26 mouse cellular contexts compared by ENCODE assay signal in the genomic region with DNA sequence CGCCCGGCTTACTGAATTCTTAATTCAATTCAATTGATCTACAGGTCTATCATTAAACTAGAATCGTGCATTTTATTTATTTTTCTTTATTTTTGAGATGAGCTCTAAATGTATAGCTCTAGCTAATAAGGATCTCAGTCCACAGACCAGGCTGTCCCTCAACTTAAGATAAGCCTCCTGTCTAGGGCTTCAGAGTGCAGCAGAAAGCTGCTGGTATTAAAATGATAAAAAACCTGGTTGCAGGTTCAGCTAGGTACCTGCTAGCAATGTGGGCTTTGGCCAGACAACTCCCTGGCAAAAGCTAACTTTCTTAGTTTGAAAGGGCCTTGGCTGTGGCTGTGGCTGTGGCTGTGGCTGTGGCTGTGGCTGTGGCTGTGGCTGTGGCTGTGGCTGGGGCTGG. TPM values are rescaled to one million over a fixed set of nuclear protein-coding genes. Genes with fewer than 3 reads are reported as not detected.
DNase-seq lines count a peak whose midpoint lies in the region; ATAC-seq and TF ChIP-seq lines count a peak whose summit lies in the region.
"Had no signal": no experiment of that assay in that cellular context is flagged by ENCODE, and none has a peak within 500 bp of the region (broad histone marks: within the 10 kb centered on the region; RNA-seq: fewer than 3 reads in every experiment).

No protein-coding gene starts in this region.

- no peak for TF ChIP-seq EP300 in liver, postnatal 0 days (IDR thresholded peaks at IDR 0.05; ENCODE audit: low read depth)

- no peak overlapping the region for H3K27ac ChIP-seq in liver, embryonic 12.5 days
- H3K27ac ChIP-seq in liver, postnatal 0 days (ENCODE audit: low read depth) = no peak overlapping the region
- no peak overlapping the region for H3K27ac ChIP-seq in liver, embryonic 13.5 days
- H3K27ac ChIP-seq: embryonic facial prominence, embryonic 13.5 days; embryonic facial prominence, embryonic 15.5 days; forebrain, embryonic 10.5 days; forebrain, embryonic 12.5 days had no signal

- 0 out of 2 replicates have a peak, but pooled peaks cover 3% of the 10 kb centered on the region for H3K27me3 ChIP-seq in liver, embryonic 12.5 days (replicated peaks)
- 0 out of 2 replicates have a peak, but pooled peaks cover 3% of the 10 kb centered on the region for H3K27me3 ChIP-seq in liver, postnatal 0 days (ENCODE audit: insufficient read depth, low read length)
- no peaks in the 10 kb centered on the region for H3K27me3 ChIP-seq in liver, embryonic 13.5 days
- H3K27me3 ChIP-seq: CH12.LX; embryonic facial prominence, embryonic 15.5 days; forebrain, embryonic 12.5 days had no signal

- no peaks in the 10 kb centered on the region for H3K9me3 ChIP-seq in liver, embryonic 12.5 days (replicated peaks)
- no peaks in the 10 kb centered on the region for H3K9me3 ChIP-seq in liver, postnatal 0 days (ENCODE audit: low read length)
- H3K9me3 ChIP-seq in liver, embryonic 13.5 days (replicated peaks) = no peaks in the 10 kb centered on the region
- H3K9me3 ChIP-seq: embryonic facial prominence, embryonic 13.5 days; embryonic facial prominence, embryonic 15.5 days; forebrain, embryonic 10.5 days; forebrain, embryonic 12.5 days; G1E had no signal

- no peaks in the 10 kb centered on the region for H3K36me3 ChIP-seq in liver, embryonic 12.5 days
- no peaks in the 10 kb centered on the region for H3K36me3 ChIP-seq in liver, postnatal 0 days (replicated peaks; ENCODE audit: insufficient read depth, low read length)
- H3K36me3 ChIP-seq in liver, embryonic 13.5 days = no peaks in the 10 kb centered on the region
- H3K36me3 ChIP-seq: embryonic facial prominence, embryonic 13.5 days; embryonic facial prominence, embryonic 15.5 days; forebrain, embryonic 10.5 days; forebrain, embryonic 12.5 days; G1E had no signal

- peaks cover 61% of the 10 kb centered on the region for H3K4me1 ChIP-seq in liver, embryonic 12.5 days
- H3K4me1 ChIP-seq in liver, postnatal 0 days (ENCODE audit: insufficient read depth) = no peaks in the 10 kb centered on the region
- H3K4me1 ChIP-seq in liver, embryonic 13.5 days (replicated peaks) = peaks cover 56% of the 10 kb centered on the region
- H3K4me1 ChIP-seq: embryonic facial prominence, embryonic 13.5 days; embryonic facial prominence, embryonic 15.5 days; forebrain, embryonic 12.5 days had no signal

- 79% methylated on average over 3 of the region's 3 CpGs for WGBS in liver, embryonic 12.5 days (ENCODE audit: insufficient replicate concordance)
- WGBS in liver, postnatal 0 days (ENCODE audit: insufficient replicate concordance) = 88% methylated on average over 3 of the region's 3 CpGs
- 72% methylated on average over 3 of the region's 3 CpGs for WGBS in liver, embryonic 13.5 days (ENCODE audit: insufficient replicate concordance)

- H3K4me3 ChIP-seq in liver, embryonic 12.5 days = no peak overlapping the region
- no peak overlapping the region for H3K4me3 ChIP-seq in liver, postnatal 0 days (ENCODE audit: low read depth, low read length)
- no peak overlapping the region for H3K4me3 ChIP-seq in liver, embryonic 13.5 days (replicated peaks)
- H3K4me3 ChIP-seq: embryonic facial prominence, embryonic 13.5 days; embryonic facial prominence, embryonic 15.5 days; erythroblast, embryonic 14.5 days; forebrain, embryonic 10.5 days; forebrain, embryonic 12.5 days had no signal

- intact Hi-C loops in heart, postnatal 25 days (cut with DNase I) = no loop called here

- DNase-seq in liver, postnatal 0 days = no peak
- DNase-seq in liver, embryonic 13.5 days = no peak
- DNase-seq in heart, adult 11 months = no peak
- DNase-seq in heart, postnatal 25 days (ENCODE audit: low spot score) = no peak
- DNase-seq in kidney, postnatal 4 days = no peak
- DNase-seq: adrenal gland, adult 2 months; adrenal gland, postnatal 10 days; adrenal gland, postnatal 25 days; cerebellum, adult 11 months; cerebellum, adult 18-20 months; cerebellum, adult 8-10 months; cerebellum, adult 9-11 months; cerebellum, postnatal 14 days; cerebellum, postnatal 36 days; embryo, embryonic 11 days had no signal

- peak; percentile 48; the same call in 1 of the 2 replicates for ATAC-seq in liver, embryonic 12.5 days
- ATAC-seq in liver, postnatal 0 days = no peak
- ATAC-seq in liver, embryonic 13.5 days (ENCODE audit: low read depth) = peak; percentile 62
- ATAC-seq in megakaryocyte progenitor cell, adult 5-6 weeks (replicated peaks; ENCODE audit: poor library complexity) = 0 out of 2 replicates have a peak, but pooled peaks have one; percentile 13
- ATAC-seq: forebrain, embryonic 14.5 days; forebrain, embryonic 16.5 days had no signal

- H3K4me2 ChIP-seq in liver, embryonic 12.5 days = no peak overlapping the region
- H3K4me2 ChIP-seq in liver, postnatal 0 days (ENCODE audit: low read depth, low read length) = no peak overlapping the region
- no peak overlapping the region for H3K4me2 ChIP-seq in liver, embryonic 13.5 days
- H3K4me2 ChIP-seq: embryonic facial prominence, embryonic 13.5 days; embryonic facial prominence, embryonic 15.5 days; forebrain, embryonic 12.5 days had no signal

- H3K9ac ChIP-seq in liver, embryonic 12.5 days = no peak overlapping the region
- no peak overlapping the region for H3K9ac ChIP-seq in liver, postnatal 0 days (replicated peaks)
- no peak overlapping the region for H3K9ac ChIP-seq in liver, embryonic 13.5 days
- H3K9ac ChIP-seq: embryonic facial prominence, embryonic 13.5 days; embryonic facial prominence, embryonic 15.5 days; forebrain, embryonic 12.5 days had no signal

- no peak for TF ChIP-seq CTCF in liver, postnatal 0 days (IDR thresholded peaks at IDR 0.05; ENCODE audit: low read depth)

RNA-seq across cellular contexts. Expression of gene Cd99l2, which starts 30.2 kb away (rescaled TPM):
- 13.8 and 14.9 TPM in 2 replicates for polyA plus RNA-seq in liver, embryonic 12.5 days (2016; fragmentation: Nextera tagmentation; extraction: Ambion mirVana)
- polyA plus RNA-seq in liver, postnatal 0 days (2015; fragmentation: Nextera tagmentation; extraction: Ambion mirVana) = 5.7 and 6.2 TPM in 2 replicates
- 11.0 and 11.8 TPM in 2 replicates for polyA plus RNA-seq in liver, embryonic 13.5 days (2015; fragmentation: Nextera tagmentation; extraction: Ambion mirVana)
- total RNA-seq in megakaryocyte progenitor cell, adult 5-6 weeks (2015) = 3.9 and 5.6 TPM in 2 replicates
- total RNA-seq in megakaryocyte progenitor cell, adult 5-6 weeks (2017) = 4.1 and 9.5 TPM in 2 replicates
- 10 to 100 TPM; 57.3 to 57.9 TPM for total RNA-seq in heart, postnatal 25 days (2021)

RNA-seq across cellular contexts. Expression of gene Hmgb3, which starts 32.8 kb away (rescaled TPM):
- 321 and 340 TPM in 2 replicates for polyA plus RNA-seq in liver, embryonic 12.5 days (2016; fragmentation: Nextera tagmentation; extraction: Ambion mirVana)
- 80.3 and 91.7 TPM in 2 replicates for polyA plus RNA-seq in liver, postnatal 0 days (2015; fragmentation: Nextera tagmentation; extraction: Ambion mirVana)
- 292 and 348 TPM in 2 replicates for polyA plus RNA-seq in liver, embryonic 13.5 days (2015; fragmentation: Nextera tagmentation; extraction: Ambion mirVana)
- total RNA-seq in megakaryocyte progenitor cell, adult 5-6 weeks (2015) = 92.2 and 113 TPM in 2 replicates
- total RNA-seq in megakaryocyte progenitor cell, adult 5-6 weeks (2017) = 137 and 192 TPM in 2 replicates
- 10 to 100 TPM; 74.2 to 78.8 TPM for total RNA-seq in heart, postnatal 25 days (2021)
